Mouse (Mus musculus) frontal cortex, postnatal 36 days (tissue): ENCODE data around the gene Acap2.

Experiments
- DNase-seq, 2 experiments: peaks; one replicate each; pipeline ENCODE4 v3.0.0; 2022; ENCODE audit warnings: low spot score in 2 of 2

The Acap2 gene

DNA sequence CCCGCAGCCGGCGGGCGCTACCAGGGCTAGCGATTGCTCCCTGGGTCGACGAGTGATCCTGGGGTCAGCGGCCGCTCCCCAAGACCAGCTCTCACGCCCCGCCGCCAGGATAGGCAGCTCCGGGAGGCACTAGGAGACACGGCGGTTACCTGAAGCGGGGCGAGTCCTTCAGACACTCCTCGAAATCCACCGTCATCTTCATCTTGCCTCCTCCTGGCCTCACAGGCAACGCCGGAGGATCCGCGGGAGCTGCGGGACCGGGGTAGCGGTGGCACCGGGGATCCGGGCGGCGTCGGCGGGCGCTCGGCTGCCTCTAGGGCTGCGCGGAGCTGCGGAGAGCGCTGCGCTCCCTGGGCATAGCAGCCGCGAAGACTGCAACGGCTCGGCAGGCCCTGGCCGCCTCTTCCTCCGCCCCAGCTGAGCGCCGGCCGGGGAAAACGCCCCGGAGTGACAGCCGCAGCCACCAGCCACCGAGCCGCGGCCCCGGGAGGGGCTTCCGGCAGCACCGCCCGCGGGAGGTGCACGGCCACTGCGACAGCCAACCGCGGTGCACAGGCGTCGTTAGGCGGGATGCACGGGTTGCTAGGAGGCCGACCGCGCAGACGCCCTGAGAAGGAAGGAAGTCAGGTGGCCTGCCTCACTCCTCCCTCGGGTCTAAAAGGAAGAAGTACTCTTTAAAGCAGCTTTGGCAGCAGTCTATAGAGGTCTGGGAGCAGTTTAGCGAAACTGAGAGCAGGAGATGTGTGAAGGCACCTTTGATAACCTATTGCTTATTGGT, at the start of gene Acap2:
Gene Acap2 (minus strand): TSS at position 456 of the 778 bp plus-strand sequence.
- DNase-seq = peak; percentile 97 to 98

- DNase-seq = no peak
These were observed 48.4 kb upstream of the Acap2 start for GRCm38 (mm10) chr16:31249401-31249800.

- peak; percentile 36 to 60 for DNase-seq
These were observed 47.7 kb upstream of the Acap2 start for GRCm38 (mm10) chr16:31248717-31249116.

DNA sequence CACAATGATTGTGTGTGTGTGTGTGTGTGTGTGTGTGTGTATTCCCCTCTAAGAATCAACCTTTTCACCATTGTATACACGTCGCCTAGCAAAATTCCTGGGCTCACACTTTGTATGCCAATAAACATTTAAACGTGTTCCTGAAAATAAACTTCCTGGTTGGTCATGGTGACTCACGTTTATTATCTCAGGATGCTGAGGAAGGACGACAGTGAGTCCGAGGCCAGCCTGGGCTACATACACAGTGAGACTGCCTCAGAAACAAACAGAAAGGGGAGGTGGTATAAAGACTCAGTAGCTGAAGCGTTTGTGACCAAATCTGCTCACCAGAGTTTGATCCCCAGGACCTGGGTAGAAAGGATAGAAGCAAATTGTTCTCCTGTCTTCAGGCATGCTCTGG, 46.4 kb upstream of the Acap2 start:
- no peak for DNase-seq

DNA sequence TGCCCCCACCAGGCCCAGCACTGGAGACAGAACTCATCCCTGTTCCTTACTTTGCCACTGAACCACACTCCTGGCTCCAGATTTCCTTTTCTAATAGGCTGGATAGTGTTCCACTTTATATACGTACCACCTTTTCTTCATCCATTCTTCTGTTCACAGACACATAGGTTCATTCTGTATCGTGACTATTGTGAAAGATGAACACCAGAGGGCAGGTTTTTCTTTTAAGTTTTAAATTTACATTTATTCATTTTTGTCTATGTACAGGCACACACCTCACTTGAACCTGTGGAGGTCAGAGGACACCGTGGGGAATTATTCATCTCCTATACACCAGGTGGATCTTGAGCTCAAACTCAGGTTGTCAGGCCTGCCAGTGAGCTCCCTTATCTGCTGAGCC, 43.0 kb upstream of the Acap2 start:
- no peak for DNase-seq

- peak; percentile 48 to 74 for DNase-seq
These were observed 40.4 kb upstream of the Acap2 start for GRCm38 (mm10) chr16:31241433-31241832.

DNA sequence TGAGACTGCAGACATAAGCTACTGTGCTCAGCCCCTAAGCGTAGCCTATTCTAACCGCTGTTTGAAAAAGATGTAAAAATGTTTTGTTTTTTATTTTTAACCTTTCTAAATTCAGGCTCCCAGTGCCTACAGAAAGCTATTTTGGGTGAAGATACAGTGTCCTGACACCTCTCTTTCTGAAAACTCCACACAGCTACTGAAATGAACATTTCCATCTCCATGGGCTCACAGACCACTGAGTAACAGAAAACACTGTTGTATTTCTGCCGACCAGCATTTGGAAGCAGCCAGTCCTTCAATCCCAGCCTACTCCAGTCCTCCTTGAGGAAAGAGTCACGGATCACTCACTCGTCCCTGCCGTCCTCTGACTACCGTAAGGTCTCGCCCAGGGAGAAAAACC, 39.5 kb upstream of the Acap2 start:
- peak in 1 of 2 experiments; percentile 52 for DNase-seq

DNA sequence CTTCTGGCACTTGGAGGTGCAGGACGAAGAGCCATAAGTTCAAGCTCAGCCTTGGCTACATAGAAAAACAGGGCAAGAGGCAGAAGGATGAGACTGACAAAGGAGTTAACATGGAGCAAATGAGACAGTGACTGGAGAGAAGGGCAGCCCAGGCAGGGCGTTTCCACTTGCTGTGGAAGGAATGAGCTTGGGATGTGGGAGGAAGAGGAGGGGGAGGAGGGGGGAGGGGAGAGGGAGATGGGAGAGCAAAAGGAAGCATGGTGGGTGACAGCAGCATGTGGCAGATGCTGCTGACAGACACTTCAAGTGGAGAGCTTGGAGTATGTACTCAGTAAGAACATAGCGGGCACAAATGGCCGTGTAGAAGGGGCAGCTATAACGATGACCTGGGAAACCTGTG, 37.2 kb upstream of the Acap2 start:
- no peak for DNase-seq

GRCm38 (mm10) chr16:31235457-31236310, 34.6 kb upstream of the Acap2 start:
- DNase-seq = no peak

DNA sequence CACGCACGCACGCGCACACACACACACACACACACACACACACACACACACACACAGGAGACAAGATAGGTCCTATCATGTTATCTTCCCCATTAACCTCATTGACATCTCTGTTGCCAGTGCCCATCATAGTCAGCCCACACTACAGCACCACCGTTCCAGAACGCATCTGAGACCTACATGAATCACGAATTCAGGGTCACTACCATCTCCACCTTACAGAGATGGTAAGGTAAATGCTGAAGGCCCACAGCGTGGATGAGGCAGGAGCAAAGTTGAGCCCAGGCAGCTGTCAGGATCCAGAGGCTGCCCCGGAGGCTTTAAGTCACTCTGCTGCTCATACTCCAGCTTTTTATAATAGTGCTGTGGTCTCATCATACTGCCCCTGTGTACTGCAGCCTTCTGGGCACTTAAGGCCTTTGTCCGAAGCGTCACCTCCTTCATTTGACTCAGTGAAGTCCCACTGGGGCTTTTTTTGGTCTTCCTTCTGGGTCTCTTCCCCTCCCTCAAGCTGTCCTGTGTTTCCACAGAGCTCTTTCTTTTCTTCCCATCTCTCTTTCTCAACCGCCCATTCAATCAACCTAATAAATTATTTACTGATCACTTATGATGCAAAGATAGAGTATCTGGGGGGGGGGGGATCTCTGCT, 33.9 kb upstream of the Acap2 start:
- no peak for DNase-seq

DNA sequence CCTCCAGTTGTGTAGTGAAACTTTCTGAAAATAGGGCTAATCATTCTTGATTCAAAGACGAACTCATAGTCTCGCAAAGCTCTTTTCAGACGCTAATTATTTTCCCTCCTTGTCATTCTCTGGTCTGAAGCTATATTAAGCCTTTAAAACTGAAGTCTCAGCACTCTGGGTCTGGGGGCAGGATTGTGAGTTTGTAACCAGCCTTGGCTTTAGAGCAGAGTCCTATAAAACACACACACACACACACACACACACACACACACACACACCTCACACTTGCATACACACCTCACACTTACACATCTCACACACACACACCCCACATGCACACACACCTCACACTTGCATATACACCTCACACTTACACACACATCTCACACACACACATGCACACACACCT, 33.3 kb upstream of the Acap2 start:
- no peak for DNase-seq

DNA sequence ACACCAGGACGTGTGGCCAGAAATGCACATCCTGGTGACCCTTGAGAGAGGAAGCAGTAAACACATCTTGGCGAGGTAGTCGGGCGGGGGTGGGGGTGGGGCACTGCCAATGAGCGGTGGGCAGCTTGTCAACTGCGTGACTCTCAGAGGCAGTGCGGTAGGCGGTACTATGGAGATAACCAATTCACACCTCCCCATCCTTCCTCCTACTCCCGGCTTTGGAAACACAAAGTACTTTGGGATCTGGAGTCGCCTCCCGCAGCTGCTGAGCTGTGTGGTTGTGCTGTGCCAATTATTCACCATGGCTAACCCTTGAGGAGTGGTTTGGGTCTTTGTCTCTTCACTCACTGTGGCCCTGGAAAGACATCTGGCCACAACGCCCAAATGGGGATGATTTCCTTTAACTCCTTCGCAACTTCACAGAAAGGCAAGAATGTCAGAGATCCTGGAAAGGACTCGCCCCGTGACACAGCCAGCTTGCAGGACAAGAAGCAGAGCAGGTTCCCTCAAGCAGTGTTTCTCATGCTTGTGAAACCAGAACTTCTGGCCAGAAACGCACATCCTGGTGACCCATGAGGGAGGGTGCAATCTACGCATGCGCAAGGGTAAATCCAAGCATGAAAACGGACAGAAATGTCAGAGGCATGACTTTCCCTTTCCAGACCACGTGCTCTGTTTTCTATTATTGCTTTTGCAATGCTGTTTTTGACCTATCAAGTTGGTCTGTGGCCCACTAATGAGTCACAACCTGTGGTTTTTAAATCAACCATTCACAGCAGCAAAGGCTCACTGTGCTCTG, 32.7 kb upstream of the Acap2 start:
- peak; percentile 67 to 78 for DNase-seq

DNA sequence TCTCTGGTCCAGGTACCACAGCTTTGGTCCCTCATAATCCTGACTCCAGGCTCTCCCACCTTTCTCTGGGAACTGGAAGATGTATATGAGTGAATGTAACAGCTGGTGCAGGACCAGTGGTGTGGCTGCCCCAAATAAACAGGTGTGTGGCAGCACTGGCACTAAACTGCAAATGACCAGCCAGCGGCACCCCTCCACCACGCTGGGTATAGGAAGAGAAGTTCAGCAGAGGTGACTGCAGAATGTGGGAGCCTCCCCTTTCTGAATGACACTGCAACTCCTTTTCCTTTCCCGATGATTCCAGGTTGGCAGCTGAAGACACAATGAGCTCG, 32.1 kb upstream of the Acap2 start:
- peak in 1 of 2 experiments; percentile 27 for DNase-seq

DNA sequence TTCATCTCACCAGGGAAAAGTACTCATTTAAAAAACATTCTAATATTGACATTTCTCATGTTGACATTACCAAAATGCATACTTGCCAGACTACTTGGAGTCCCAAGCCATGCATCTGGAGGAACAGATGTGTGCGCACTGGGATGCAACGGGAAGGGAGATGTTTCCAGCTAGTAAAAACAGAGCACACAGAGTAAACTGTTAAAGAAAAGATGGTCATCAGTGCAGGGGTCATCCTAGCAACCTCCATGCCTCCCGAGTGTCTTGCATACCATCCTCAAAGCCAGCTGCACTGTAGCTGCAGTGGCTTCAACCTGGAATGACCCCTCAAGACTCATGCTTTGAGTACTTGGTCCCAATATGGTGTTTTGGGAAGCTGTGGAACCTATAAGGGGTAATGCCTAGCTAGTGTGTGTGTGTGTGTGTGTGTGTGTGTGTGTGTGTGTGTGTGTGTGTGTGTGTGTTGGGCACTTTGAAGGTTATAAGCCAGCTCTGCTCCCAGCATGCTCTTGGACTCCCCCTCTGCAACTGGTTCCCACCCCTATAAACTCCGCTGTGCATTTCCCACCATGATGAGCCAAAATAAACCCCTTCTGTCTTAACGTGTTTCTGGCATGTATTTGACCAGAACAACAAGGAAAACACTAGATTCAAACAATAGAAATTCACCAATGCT, 31.6 kb upstream of the Acap2 start:
- no peak for DNase-seq

- no peak for DNase-seq
These were observed 30.5 kb upstream of the Acap2 start for GRCm38 (mm10) chr16:31231591-31231990.

GRCm38 (mm10) chr16:31227746-31228145, 26.7 kb upstream of the Acap2 start:
- DNase-seq = no peak

DNA sequence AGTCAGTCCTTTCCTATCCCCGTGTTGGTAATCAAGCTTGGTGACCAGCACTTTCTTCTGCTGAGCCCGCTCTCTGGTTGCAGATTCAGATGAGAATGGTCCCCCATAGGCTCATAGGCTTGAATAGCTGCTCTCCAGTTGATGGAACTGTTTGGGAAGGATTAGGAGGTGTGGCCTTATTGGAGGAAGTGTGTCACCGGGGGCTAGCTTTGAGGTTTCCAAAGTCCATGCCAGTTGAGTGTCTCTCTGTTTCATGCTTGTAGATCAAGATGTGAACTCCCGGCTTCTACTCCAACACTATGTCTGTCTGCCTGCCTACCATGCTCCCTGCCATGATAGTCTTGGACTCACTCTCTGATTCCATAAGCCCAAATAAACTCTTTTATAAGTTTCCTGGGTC, 14.2 kb upstream of the Acap2 start:
- DNase-seq = no peak

DNA sequence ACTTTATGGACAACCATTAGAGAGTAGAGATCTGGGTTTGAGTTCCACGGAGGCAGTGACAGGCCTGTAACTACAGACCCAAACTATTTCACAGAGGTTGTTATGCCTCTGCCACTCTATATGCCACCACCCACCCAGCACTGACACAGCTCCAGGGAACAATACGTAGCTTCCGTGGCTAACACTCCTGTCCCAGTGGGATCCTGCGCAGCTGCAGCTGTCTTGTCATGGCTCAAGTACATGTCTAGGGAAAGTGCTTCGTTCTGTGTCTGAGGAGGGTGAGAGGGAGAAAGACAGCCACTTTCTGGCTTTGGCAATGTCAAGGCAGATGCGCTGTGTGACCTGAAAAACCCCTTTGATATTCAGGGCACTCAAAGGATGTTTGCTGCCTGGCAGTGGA, 12.4 kb upstream of the Acap2 start:
- no peak for DNase-seq

DNA sequence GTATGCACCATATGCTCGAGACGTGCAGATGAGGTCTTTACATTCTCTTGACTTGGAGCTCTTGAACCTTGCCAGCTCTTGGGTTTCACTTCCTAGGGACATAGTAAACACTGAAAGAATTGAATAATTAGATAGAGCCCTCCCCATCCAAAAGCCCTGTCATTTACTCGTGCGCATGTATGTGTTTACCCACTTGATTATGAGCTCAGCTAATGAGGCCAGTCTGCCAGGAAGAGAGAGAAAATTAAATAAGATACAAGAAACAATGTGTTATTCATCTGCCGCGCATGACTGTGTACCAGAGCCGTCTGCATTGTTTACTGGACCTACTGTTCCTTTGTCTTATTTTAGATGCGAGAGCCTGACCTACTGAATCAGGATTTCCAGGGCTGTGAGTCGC, 10.5 kb upstream of the Acap2 start:
- DNase-seq = no peak

DNA sequence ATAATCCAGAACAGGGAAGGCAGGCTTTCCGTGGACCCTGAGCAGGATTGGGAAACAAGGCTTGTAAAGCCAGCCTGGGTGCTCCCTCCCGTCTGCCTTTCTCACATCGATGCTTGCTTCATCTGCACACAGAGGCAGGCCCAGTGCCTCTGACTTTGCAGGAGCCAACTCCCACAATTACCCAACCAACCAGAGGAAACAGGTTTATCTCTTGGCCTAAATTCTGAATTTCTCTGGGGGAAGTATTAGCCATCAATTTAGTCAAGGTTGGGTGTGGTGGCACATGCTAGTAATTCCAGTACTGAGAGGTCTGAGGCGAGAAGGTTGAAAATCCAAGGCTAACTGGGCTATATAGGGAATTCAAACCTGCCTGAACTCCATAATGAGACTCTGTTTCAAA, 9.4 kb upstream of the Acap2 start:
- no peak for DNase-seq

DNA sequence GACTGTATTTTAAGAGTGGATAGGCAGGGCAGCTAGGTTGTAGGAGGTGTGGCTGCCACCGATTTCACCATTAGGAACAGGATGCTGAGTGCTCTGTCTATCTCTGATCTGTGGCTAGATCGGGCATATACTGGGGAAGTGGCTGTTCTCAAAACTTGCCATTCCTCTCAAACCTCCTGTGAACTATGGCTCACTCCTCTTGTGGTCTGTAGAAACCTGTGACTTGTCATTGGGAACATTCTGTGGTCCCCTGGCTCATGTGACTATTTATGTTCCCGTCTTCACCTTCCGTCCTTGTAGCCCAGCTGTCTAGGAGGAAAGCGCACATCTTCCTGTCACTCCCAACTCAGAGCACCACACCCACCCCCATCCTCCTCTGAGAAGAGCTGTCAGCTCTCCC, 8.9 kb upstream of the Acap2 start:
- DNase-seq = no peak
